Mouse (Mus musculus) urinary bladder, postnatal 36 days (tissue): ENCODE data around the gene Ankrd22.
"Not testable (repeated sequence)": the region's sequence is repeated elsewhere in the genome, so short reads cannot be mapped to it uniquely, and the experiment has no call there.

ENCODE experiments used
- DNase-seq, 2 experiments: peaks; one replicate each; pipeline ENCODE4 v3.0.0; 2022; ENCODE audit warnings: low spot score in 2 of 2, mixed read lengths in 1 of 2

Gene Ankrd22

GRCm38 (mm10) chr19:34165891-34166290, at the start of gene Ankrd22:
TSS of gene Ankrd22 (minus strand) at chr19:34166053.
- peak; percentile 60 to 70 for DNase-seq

DNA sequence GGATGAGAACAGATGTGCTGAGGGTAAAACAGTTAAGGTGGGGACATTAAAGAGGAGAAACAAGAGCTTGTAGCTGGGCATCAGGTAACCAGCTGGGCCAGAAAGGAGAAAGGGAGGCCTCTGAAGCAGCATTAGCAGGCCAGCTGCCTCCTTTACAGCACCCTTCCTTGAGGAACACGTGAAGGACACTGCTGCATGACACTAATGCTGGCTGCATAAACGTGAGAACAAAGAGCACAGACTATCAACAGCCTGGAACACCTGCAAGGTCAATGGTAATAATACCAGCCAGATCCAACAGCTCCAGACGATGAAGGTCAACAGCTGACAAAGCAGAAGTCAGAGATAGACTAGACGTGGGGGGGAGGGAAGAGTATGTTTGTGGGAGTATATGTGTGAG, 48.3 kb upstream of the Ankrd22 start:
- no peak for DNase-seq

- DNase-seq, result no peak
Measured at GRCm38 (mm10) chr19:34213251-34213645, 47.4 kb upstream of the Ankrd22 start.

DNA sequence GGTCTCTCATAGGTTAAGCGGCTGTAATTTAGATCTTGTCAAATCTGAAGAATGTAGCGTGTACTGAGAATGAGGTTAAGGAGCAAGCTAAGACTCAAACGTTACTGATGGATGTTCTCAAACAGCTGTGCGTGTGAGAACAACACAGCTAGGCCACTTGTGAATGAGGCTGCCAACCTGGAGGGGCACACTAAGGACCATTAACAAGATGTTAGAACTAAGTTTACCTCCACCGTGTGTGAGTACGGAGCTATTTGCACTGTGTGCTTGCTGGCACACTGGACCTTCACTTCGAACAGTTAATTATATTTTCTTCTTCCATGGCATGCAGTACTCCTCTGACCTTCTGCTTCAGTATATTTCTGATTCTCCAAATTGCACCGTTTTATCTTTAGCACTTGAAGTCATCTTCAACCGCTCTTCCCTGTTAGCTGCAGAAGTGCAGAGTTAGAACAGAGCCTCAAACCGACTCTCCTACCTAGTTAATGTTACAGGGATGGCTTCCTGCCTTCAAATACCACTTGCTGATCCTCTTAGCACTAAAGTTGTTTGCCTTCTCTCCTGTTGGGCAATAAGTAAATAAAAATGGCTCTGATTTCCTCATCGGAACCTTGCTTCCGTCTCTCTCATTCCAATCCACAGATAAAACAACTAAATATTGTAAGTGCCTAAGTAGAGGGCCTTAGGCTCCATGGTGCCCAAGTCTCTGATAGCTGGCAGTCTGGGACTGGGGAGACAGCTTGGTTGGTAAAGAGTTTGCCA, 46.8 kb upstream of the Ankrd22 start:
- DNase-seq, result no peak

DNA sequence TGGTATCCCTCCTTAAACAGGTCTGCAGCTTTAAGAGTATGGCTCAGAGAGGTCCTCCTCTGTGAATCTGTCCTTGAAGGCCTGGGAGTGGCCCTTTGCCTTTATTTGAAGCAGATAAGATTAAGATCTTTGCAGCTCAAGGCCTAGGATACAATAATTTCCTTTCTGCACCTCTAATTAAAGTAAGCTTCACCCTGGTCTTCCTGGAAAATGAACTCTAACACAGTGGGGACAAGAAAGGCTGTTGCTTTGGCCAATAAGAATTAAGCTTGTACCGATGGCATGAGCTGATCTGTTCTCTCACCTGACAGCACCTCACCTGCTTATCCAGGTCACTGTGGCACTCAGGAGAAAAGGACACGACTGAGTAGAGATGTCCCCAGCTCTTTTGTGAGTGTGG, 45.0 kb upstream of the Ankrd22 start:
- no peak for DNase-seq

- DNase-seq, result no peak
Measured at GRCm38 (mm10) chr19:34209930-34210581, 44.2 kb upstream of the Ankrd22 start.

GRCm38 (mm10) chr19:34209031-34209430, 43.2 kb upstream of the Ankrd22 start:
- DNase-seq, result no peak

DNA sequence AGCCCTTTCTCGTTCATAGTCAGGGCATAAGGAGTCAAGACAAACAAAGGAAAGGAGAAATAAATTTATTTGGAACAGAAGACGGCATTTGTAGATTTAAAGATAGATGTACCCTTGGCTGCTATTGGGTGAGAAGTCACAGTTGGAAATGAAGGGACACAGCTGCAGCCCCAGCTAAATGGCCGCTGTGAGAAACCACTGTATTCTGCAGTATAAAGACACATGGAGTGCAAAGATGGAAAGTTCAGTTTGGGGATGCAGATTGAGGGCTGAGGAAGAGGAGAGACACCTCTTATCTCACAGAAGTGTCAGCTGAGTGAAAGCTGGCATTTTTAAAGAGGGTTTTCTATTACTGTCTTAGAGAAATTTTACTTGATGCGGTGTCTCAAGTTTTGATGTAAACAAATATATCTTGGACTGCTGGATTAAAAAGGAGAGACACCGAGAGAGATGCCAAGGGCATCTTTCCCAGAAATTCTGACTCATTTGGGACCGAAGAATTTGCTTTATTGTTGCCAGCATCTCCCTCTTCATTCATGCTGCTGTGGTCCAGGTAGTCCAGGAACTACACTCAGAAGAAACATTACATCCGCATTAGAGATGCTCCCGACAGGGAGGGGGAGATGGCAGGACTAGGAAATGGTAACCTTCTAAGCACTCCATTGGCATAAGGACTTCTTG, 41.0 kb upstream of the Ankrd22 start:
- DNase-seq, result no peak

- DNase-seq, result not testable (repeated sequence)
Measured at GRCm38 (mm10) chr19:34206128-34206527, 40.3 kb upstream of the Ankrd22 start.

- DNase-seq, result no peak
Measured at GRCm38 (mm10) chr19:34202668-34203067, 36.8 kb upstream of the Ankrd22 start.

DNA sequence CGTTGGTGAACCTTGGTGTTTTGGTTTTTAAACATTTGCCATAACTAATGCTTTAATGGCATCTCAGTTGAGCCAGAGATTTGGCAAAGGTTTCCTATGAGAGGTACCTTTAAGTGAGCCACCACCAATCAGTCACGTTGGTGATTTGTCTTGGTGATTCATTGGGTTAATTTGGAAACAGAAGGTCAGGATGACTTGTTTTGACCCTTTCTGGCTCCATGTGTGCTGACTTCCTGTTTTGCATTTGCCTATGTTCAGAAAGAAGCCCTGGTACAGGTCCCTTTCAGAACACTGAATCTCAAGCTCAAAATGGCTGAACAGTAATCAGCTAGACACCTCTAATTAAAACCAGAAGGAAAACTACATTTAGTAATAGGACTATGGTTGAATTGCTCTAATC, 33.6 kb upstream of the Ankrd22 start:
- no peak for DNase-seq

GRCm38 (mm10) chr19:34198901-34199300, 33.0 kb upstream of the Ankrd22 start:
- no peak for DNase-seq

- DNase-seq, result no peak
Measured at GRCm38 (mm10) chr19:34198066-34198465, 32.2 kb upstream of the Ankrd22 start.

- no peak for DNase-seq
Measured at GRCm38 (mm10) chr19:34195031-34195430, 29.2 kb upstream of the Ankrd22 start.

DNA sequence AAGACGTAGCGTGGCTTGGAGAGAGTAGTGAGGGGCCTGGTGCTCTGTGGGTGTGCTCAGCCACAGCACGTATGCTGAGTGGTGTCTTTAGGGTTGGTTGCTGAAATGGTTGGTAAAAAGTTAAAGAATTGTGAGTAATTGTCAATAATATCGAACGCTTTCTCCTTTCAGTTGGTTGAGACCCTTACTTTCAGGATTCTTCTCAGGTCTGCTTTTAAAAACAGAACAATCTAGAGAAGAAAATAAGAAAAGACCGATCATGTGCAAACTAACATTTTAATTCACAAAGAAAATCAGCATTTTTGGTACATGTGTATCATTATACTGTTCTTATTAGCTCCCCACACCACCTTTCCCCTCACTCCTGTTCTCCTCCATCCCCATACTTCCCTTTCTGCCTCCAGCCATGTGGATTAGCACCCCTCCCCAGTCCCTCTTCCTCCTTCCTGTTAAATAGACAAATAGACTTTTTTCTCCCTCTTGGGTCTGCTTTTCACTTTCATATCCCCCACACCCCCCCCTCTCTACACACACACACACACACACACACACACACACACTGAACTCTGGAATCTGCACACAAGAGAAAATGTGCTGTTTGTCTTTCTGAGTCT, 28.4 kb upstream of the Ankrd22 start:
- DNase-seq, result no peak

DNA sequence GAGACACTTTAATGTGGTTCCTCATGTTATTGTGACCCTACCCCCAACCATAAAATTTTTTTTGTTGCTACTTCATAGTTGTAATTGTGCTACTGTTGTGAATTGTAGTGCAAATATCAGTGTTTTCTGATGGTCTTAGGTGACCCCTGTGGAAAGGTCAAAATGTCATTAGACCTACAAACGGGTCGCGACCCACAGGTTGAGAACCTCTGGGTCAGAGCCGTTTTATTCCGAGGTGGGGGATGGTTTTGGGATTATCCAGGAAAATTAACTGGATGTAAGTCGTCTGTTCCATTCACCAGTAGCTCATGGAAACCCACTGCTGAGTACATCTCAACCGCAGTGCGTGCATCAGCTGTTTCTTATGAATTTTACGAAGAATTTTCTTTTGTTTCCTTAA, 27.8 kb upstream of the Ankrd22 start:
- DNase-seq, result no peak

DNA sequence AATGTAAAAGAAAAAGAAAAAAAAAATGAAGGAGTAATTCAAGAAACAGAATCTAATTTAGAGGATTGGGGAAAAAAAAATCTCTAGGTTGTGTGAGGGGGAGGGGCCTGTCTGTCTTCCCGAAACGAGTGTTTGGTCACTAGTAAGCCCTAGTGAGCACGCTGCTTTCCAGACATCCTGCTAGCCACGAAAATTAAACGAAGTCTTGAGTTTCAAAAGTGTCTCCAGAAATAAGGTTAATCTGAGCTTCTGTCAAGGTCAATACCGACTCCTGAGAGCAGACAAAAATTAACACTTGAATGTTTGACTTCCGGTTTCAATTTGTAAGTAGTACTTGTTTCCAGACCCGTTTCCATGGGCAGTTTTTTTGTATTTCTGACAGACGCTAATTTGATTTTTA, 27.3 kb upstream of the Ankrd22 start:
- peak; percentile 15 for DNase-seq

DNA sequence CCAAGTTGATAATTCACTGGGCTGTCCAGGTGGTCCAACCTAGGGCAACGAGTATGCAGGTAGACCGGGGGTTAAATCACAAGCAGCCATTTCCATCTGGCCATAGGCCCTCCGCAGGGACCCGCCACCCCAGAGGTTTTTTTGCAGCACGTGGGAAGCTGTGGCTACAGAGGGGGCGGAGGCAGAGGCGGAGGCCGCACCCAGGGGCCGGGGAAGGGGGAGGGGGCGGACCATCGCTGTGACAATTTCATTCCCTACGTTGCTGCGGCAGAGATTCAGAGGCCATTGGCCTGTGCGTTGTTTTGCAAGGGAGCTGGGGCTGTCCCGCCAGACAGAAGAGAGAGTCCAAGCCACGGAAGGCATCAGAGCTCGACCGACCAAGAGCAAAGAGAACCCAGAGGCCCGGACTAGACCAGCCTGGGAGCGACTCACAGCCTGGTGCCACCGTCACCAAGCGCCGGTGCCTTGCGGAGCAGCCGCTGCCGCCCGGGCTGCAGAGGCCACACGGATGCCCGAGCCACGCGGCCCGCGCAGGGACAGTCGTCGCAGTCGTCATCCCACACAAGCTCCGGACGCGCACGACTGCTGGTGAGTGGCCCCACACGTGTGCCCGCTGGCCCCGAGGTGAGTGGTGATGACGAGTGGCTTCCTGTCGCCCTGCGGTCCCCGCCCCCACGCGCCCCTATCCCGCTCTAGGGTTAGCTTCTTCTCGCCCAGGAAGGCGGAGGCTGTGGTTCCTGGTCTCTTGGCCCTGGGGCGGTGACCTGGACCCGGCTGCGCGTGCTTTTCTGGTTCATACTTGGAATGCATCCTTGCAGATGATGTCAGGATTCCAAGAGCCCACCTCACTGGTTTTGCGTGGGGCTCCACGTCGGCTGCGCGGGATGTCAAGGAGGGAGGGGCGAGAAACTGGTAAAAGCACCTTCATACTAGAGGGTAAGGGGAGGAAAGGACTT, 26.4 kb upstream of the Ankrd22 start, which contains the start of gene Stambpl1:
Gene Stambpl1 (plus strand): TSS at position 222 of the 956 bp plus-strand sequence.
- DNase-seq, result peak; percentile 65 to 69

GRCm38 (mm10) chr19:34191645-34192007, 25.8 kb upstream of the Ankrd22 start:
- DNase-seq, result no peak

DNA sequence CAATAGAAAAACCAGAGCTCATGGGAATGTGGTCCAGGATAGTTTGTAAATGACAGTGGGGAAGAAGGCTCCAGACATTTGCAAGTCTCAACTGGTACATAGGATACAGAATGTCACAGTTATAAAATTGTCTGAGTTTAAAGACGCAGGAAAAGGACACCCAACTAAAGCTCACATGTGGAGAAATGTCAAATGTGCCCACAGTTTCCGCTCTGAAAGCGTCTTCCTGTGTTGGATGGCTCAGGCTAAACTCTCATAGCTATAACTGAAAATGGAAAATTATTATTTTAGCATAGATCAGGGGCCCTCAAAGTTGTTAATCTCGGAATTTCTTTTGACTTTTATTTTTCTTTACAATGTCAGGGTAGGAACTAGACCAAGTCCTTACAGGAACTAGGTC, 21.0 kb upstream of the Ankrd22 start:
- no peak for DNase-seq

- DNase-seq, result no peak
Measured at GRCm38 (mm10) chr19:34182490-34182889, 16.6 kb upstream of the Ankrd22 start.
